Mouse (Mus musculus) liver, adult 2 months (tissue): Measurements from ENCODE around the gene Fam222b. TPM values are rescaled to one million over a fixed set of nuclear protein-coding genes. Genes with fewer than 3 reads are reported as not detected.

Experiments
- DNase-seq: peaks from one replicate; pipeline ENCODE4 v3.0.0-alpha.2; 2011; ENCODE audit warnings: low read depth, low spot score; ENCODE audit errors: extremely low read depth
- H3K27ac ChIP-seq: fragments of 200-500 bp; replicated peaks from 2 replicates; pipeline ENCODE4 v1.5.1; 2012; ENCODE audit warnings: low read depth, mild to moderate bottlenecking, control low read depth, inconsistent platforms, low read length; ENCODE audit not compliant: insufficient read depth
- H3K27me3 ChIP-seq: fragments of 200-500 bp; 2 replicates; pipeline ENCODE4 v1.6.1; 2012; ENCODE audit warnings: mild to moderate bottlenecking, moderate library complexity, low read length, inconsistent platforms; ENCODE audit not compliant: control insufficient read depth, insufficient read depth
- H3K36me3 ChIP-seq: fragments of 200-500 bp; 2 replicates; pipeline ENCODE4 v1.6.1; 2012; ENCODE audit warnings: low read length, inconsistent platforms; ENCODE audit not compliant: control insufficient read depth, insufficient read depth
- H3K4me1 ChIP-seq: fragments of 200-500 bp; 2 replicates; pipeline ENCODE4 v1.6.1; 2011; ENCODE audit warnings: low read length; ENCODE audit not compliant: control insufficient read depth, insufficient read depth
- H3K4me3 ChIP-seq: fragments of 200-500 bp; 2 replicates; pipeline ENCODE4 v1.5.1; 2011; ENCODE audit warnings: low read depth, mild to moderate bottlenecking, control low read depth, low read length, moderate library complexity; ENCODE audit not compliant: insufficient read depth
- H3K79me2 ChIP-seq: fragments of 200-500 bp; 2 replicates; pipeline ENCODE4 v1.6.1; 2012; ENCODE audit warnings: inconsistent platforms, mild to moderate bottlenecking, low read length, moderate library complexity; ENCODE audit not compliant: control insufficient read depth, insufficient read depth
- H3K9ac ChIP-seq: fragments of 200-500 bp; 2 replicates; pipeline ENCODE4 v1.6.1; 2012; ENCODE audit warnings: low read depth, mild to moderate bottlenecking, control low read depth, inconsistent platforms, low read length
- CTCF ChIP-seq: fragments of 200-500 bp; IDR thresholded peaks from 2 replicates; pipeline ENCODE4 v1.5.1; 2011; ENCODE audit warnings: low read depth, low read length, control low read depth
- POLR2A ChIP-seq: fragments of 200-500 bp; IDR thresholded peaks from 2 replicates; pipeline ENCODE4 v1.6.1; 2011; ENCODE audit warnings: low read length, control low read depth; ENCODE audit not compliant: insufficient read depth; ENCODE audit errors: extremely low read depth
- WGBS: fragments of 180-500 bp; shearing (Covaris S2); methylation state at CpG from one replicate; pipeline ENCODE4 v1.1.7; 2018; 5-methylcytosine and 5-hydroxymethylcytosine counted together
- polyA plus RNA-seq: library from polyadenylated mRNA; depleted of rRNA; stranded (reverse); fragments of >200 nt; gene quantifications from 2 replicates; pipeline ENCODE4 v1.2.3, GENCODE M21; 2012; rRNA removed
- total RNA-seq: library from RNA; depleted of rRNA; stranded (reverse); fragments of >200 nt; gene quantifications from 2 replicates; pipeline ENCODE4 v1.2.3, GENCODE M21; 2014; rRNA removed

Fam222b gene
- total and polyA plus RNA-seq, 2 experiments = 2.5 to 13.6 TPM

GRCm38 (mm10) chr11:78205361-78206206, 111.1 kb downstream of the Fam222b start:
- Histone ChIP-seq H3K79me2 (no peaks in the 10 kb centered on the region), H3K27me3 (no peaks in the 10 kb centered on the region), H3K4me1 (peaks cover 8% of the 10 kb centered on the region), H3K36me3 (peaks cover 34% of the 10 kb centered on the region), H3K4me3 (no peak overlapping the region), H3K9ac (no peak overlapping the region), H3K27ac (no peak overlapping the region)
- no peak for DNase-seq
- TF ChIP-seq CTCF (no peak), POLR2A (no peak)
- 89% methylated on average over 13 of the region's 13 CpGs for WGBS

Other genes with a start within 250 kb of the Fam222b start
- gene Pipox, start 200.6 kb upstream of the Fam222b start, total RNA-seq = 238 and 251 TPM in 2 replicates
- gene Pipox, start 200.6 kb upstream of the Fam222b start, polyA plus RNA-seq = 219 and 222 TPM in 2 replicates
- gene Sez6, start 163.9 kb upstream of the Fam222b start, total RNA-seq = not detected in 2 replicates
- not detected in 2 replicates for gene Sez6, start 163.9 kb upstream of the Fam222b start, polyA plus RNA-seq
- 3.6 and 7.5 TPM in 2 replicates for gene Phf12, start 111.9 kb upstream of the Fam222b start, total RNA-seq
- 18.6 and 24.9 TPM in 2 replicates for gene Phf12, start 111.9 kb upstream of the Fam222b start, polyA plus RNA-seq
- gene Dhrs13, start 62.4 kb upstream of the Fam222b start, total RNA-seq = 4.3 and 6.0 TPM in 2 replicates
- 5.4 and 6.0 TPM in 2 replicates for gene Dhrs13, start 62.4 kb upstream of the Fam222b start, polyA plus RNA-seq
- 19.1 and 23.0 TPM in 2 replicates for gene Flot2, start 56.7 kb upstream of the Fam222b start, total RNA-seq
- gene Flot2, start 56.7 kb upstream of the Fam222b start, polyA plus RNA-seq = 66.5 and 70.7 TPM in 2 replicates
- 16.4 and 18.2 TPM in 2 replicates for gene Eral1, start 14.3 kb upstream of the Fam222b start, total RNA-seq
- 25.2 and 27.2 TPM in 2 replicates for gene Eral1, start 14.3 kb upstream of the Fam222b start, polyA plus RNA-seq
- gene Traf4, start 70.9 kb downstream of the Fam222b start, total RNA-seq = 8.8 and 11.1 TPM in 2 replicates
- gene Traf4, start 70.9 kb downstream of the Fam222b start, polyA plus RNA-seq = 69.0 and 73.5 TPM in 2 replicates
- 4.1 and 5.2 TPM in 2 replicates for gene Nek8, start 82.0 kb downstream of the Fam222b start, total RNA-seq
- gene Nek8, start 82.0 kb downstream of the Fam222b start, polyA plus RNA-seq = 5.2 and 7.2 TPM in 2 replicates
- 44.8 and 50.7 TPM in 2 replicates for gene Tlcd1, start 82.1 kb downstream of the Fam222b start, total RNA-seq
- gene Tlcd1, start 82.1 kb downstream of the Fam222b start, polyA plus RNA-seq = 46.6 and 61.5 TPM in 2 replicates
- gene Rpl23a, start 88.9 kb downstream of the Fam222b start, total RNA-seq = 318 and 352 TPM in 2 replicates
- 88.5 and 110 TPM in 2 replicates for gene Rpl23a, start 88.9 kb downstream of the Fam222b start, polyA plus RNA-seq
- gene Rab34, start 93.8 kb downstream of the Fam222b start, total RNA-seq = 2.6 and 2.8 TPM in 2 replicates
- gene Rab34, start 93.8 kb downstream of the Fam222b start, polyA plus RNA-seq = 5.2 and 5.3 TPM in 2 replicates
- gene Proca1, start 98.7 kb downstream of the Fam222b start, total RNA-seq = 0.55 and 0.60 TPM in 2 replicates
- 0.24 and 0.35 TPM in 2 replicates for gene Proca1, start 98.7 kb downstream of the Fam222b start, polyA plus RNA-seq
- gene Sdf2, start 151.1 kb downstream of the Fam222b start, total RNA-seq = 45.5 and 48.1 TPM in 2 replicates
- 63.9 and 70.1 TPM in 2 replicates for gene Sdf2, start 151.1 kb downstream of the Fam222b start, polyA plus RNA-seq
- 11.0 and 13.0 TPM in 2 replicates for gene Supt6, start 151.3 kb downstream of the Fam222b start, total RNA-seq
- gene Supt6, start 151.3 kb downstream of the Fam222b start, polyA plus RNA-seq = 8.0 and 8.9 TPM in 2 replicates
- gene 2610507B11Rik, start 167.1 kb downstream of the Fam222b start, total RNA-seq = 66.7 and 68.6 TPM in 2 replicates
- 42.5 and 43.6 TPM in 2 replicates for gene 2610507B11Rik, start 167.1 kb downstream of the Fam222b start, polyA plus RNA-seq
- 0.18 and 0.27 TPM in 2 replicates for gene BC030499, start 196.2 kb downstream of the Fam222b start, total RNA-seq
- gene BC030499, start 196.2 kb downstream of the Fam222b start, polyA plus RNA-seq = 0.11 and 0.13 TPM in 2 replicates
- 0.54 and 0.83 TPM in 2 replicates for gene Spag5, start 206.9 kb downstream of the Fam222b start, total RNA-seq
- gene Spag5, start 206.9 kb downstream of the Fam222b start, polyA plus RNA-seq = 0.15 and 0.19 TPM in 2 replicates
- 15.8 and 16.9 TPM in 2 replicates for gene Aldoc, start 228.3 kb downstream of the Fam222b start, total RNA-seq
- 8.8 and 19.1 TPM in 2 replicates for gene Aldoc, start 228.3 kb downstream of the Fam222b start, polyA plus RNA-seq
- gene Pigs, start 233.8 kb downstream of the Fam222b start, total RNA-seq = 6.6 and 8.6 TPM in 2 replicates
- 34.9 and 35.5 TPM in 2 replicates for gene Pigs, start 233.8 kb downstream of the Fam222b start, polyA plus RNA-seq
- gene Unc119, start 248.8 kb downstream of the Fam222b start, total RNA-seq = 5.5 and 7.2 TPM in 2 replicates
- gene Unc119, start 248.8 kb downstream of the Fam222b start, polyA plus RNA-seq = 7.7 and 12.7 TPM in 2 replicates